Mouse (Mus musculus) stomach, postnatal 0 days (tissue): Measurements from ENCODE around the gene Tmem263. TPM values are rescaled to one million over a fixed set of nuclear protein-coding genes. Genes with fewer than 3 reads are reported as not detected.

Experiments used
- ATAC-seq: fragments of 200-750 bp; cut with Nextera tagmentation; 2 replicates; pipeline ENCODE4 v1.8.0; 2017; ENCODE audit not compliant: low FRiP score, low TSS enrichment
- DNase-seq: peaks from one replicate; pipeline ENCODE4 v3.0.0-alpha.2; 2016; ENCODE audit warnings: low spot score
- H3K27ac ChIP-seq: fragments of 300-500 bp; sonication (generic); replicated peaks from 2 replicates; pipeline ENCODE4 v1.5.1; 2014; ENCODE audit warnings: mild to moderate bottlenecking, control low read depth
- H3K27me3 ChIP-seq: fragments of 300-500 bp; sonication (generic); 2 replicates; pipeline ENCODE4 v1.6.1; 2014; ENCODE audit warnings: low read length; ENCODE audit not compliant: control insufficient read depth, insufficient read depth
- H3K36me3 ChIP-seq: fragments of 300-500 bp; sonication (generic); 2 replicates; pipeline ENCODE4 v1.6.1; 2014; ENCODE audit warnings: low read length, mixed read lengths; ENCODE audit not compliant: control insufficient read depth, insufficient read depth
- H3K4me1 ChIP-seq: fragments of 300-500 bp; sonication (generic); replicated peaks from 2 replicates; pipeline ENCODE4 v1.6.1; 2014; ENCODE audit warnings: antibody characterized with exemption; ENCODE audit not compliant: control insufficient read depth, insufficient read depth
- H3K4me2 ChIP-seq: fragments of 300-500 bp; sonication (generic); replicated peaks from 2 replicates; pipeline ENCODE4 v1.6.1; 2014; ENCODE audit warnings: low read depth, mild to moderate bottlenecking, control low read depth, moderate library complexity
- H3K4me3 ChIP-seq: fragments of 300-500 bp; sonication (generic); 2 replicates; pipeline ENCODE4 v1.5.1; 2014; ENCODE audit warnings: low read depth, low read length, control low read depth
- H3K9ac ChIP-seq: fragments of 300-500 bp; sonication (generic); 2 replicates; pipeline ENCODE4 v1.6.1; 2014; ENCODE audit warnings: mild to moderate bottlenecking, low read length, control low read depth, mixed read lengths
- H3K9me3 ChIP-seq: fragments of 300-500 bp; sonication (generic); 2 replicates; pipeline ENCODE4 v1.6.1; 2016; ENCODE audit warnings: low read length; ENCODE audit not compliant: control insufficient read depth
- CTCF ChIP-seq: IDR thresholded peaks from 2 replicates; pipeline ENCODE4 v1.5.1; 2016; ENCODE audit warnings: antibody characterized with exemption, low read depth, mild to moderate bottlenecking, moderate library complexity
- EP300 ChIP-seq: optimal IDR thresholded peaks from 2 replicates; pipeline ENCODE3; 2016; ENCODE audit warnings: antibody characterized with exemption
- WGBS: fragments of 180-500 bp; shearing (Covaris S2); extraction: QIAGEN DNeasy Blood & Tissue Kit; methylation state at CpG from one replicate; pipeline ENCODE4 v1.1.7; 2014; 5-methylcytosine and 5-hydroxymethylcytosine counted together
- polyA plus RNA-seq: library from polyadenylated mRNA; unstranded; fragments of >200 nt; fragmentation: Nextera tagmentation; extraction: Ambion mirVana; gene quantifications from 2 replicates; pipeline ENCODE4 v1.2.1, GENCODE M21; 2015

Tmem263 gene
- polyA plus RNA-seq, 1 experiment from 2014 or later = 29.1 TPM

- DNase-seq (no peak), ATAC-seq (no peak)
- peaks cover 16% of the 10 kb centered on the region for H3K36me3 ChIP-seq
- H3K9ac ChIP-seq = no peak overlapping the region
- H3K4me2 ChIP-seq = no peak overlapping the region
- no peaks in the 10 kb centered on the region for H3K4me1 ChIP-seq
- no peak overlapping the region for H3K27ac ChIP-seq
- no peaks in the 10 kb centered on the region for H3K9me3 ChIP-seq
- WGBS = 91% methylated on average over 14 of the region's 14 CpGs
- no peaks in the 10 kb centered on the region for H3K27me3 ChIP-seq
- TF ChIP-seq CTCF (no peak), EP300 (no peak)
- H3K4me3 ChIP-seq = no peak overlapping the region
These were observed 43.9 kb downstream of the Tmem263 start for GRCm38 (mm10) chr10:85146282-85146681.

- no peak for ATAC-seq
These were observed 46.8 kb downstream of the Tmem263 start for GRCm38 (mm10) chr10:85149226-85149625.

GRCm38 (mm10) chr10:85154195-85154594 lies 51.8 kb downstream of the Tmem263 start:
- H3K27me3 ChIP-seq = no peaks in the 10 kb centered on the region
- no peak overlapping the region for H3K4me3 ChIP-seq
- no peak for TF ChIP-seq EP300
- peak; percentile 87 for TF ChIP-seq CTCF
- WGBS = 9% methylated on average over 2 of the region's 2 CpGs
- H3K36me3 ChIP-seq = no peaks in the 10 kb centered on the region
- H3K9me3 ChIP-seq = no peaks in the 10 kb centered on the region
- no peak overlapping the region for H3K27ac ChIP-seq
- H3K4me1 ChIP-seq = no peaks in the 10 kb centered on the region
- H3K4me2 ChIP-seq = no peak overlapping the region
- DNase-seq (peak; percentile 57), ATAC-seq (no peak)
- no peak overlapping the region for H3K9ac ChIP-seq

More at GRCm38 (mm10) chr10:85149226-85149625, 46.8 kb downstream of the Tmem263 start:
- Histone ChIP-seq H3K4me3 (no peak overlapping the region), H3K4me1 (no peaks in the 10 kb centered on the region), H3K4me2 (no peak overlapping the region), H3K36me3 (peaks cover 11% of the 10 kb centered on the region; the same call in 1 of the 2 replicates), H3K27ac (no peak overlapping the region), H3K9me3 (no peaks in the 10 kb centered on the region), H3K27me3 (no peaks in the 10 kb centered on the region), H3K9ac (no peak overlapping the region)
- 86% methylated on average over 5 of the region's 5 CpGs for WGBS
- no peak for TF ChIP-seq EP300
- TF ChIP-seq CTCF = no peak
- DNase-seq = no peak

DNA sequence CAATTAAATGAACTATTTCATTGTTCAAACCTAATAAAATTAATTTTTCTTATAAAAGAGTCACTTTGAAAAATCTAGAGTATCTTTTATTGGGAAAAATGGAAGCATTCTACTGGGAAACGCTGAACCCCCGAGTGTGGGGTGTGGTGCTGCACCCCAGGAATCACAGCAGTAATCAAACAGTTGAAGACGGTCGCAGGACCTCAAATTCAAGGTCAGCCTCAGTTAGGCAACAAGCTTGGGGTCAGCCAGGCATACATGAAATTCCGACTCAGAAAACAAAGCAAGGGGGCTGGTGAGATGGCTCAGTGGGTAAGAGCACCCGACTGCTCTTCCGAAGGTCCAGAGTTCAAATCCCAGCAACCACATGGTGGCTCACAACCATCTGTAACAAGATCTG lies 55.0 kb downstream of the Tmem263 start:
- no peaks in the 10 kb centered on the region for H3K9me3 ChIP-seq
- H3K27ac ChIP-seq = no peak overlapping the region
- DNase-seq (no peak), ATAC-seq (no peak)
- TF ChIP-seq EP300 (no peak), CTCF (no peak)
- no peak overlapping the region for H3K4me3 ChIP-seq
- no peaks in the 10 kb centered on the region for H3K4me1 ChIP-seq
- H3K9ac ChIP-seq = no peak overlapping the region
- 90% methylated on average over 7 of the region's 7 CpGs for WGBS
- H3K27me3 ChIP-seq = no peaks in the 10 kb centered on the region
- H3K4me2 ChIP-seq = no peak overlapping the region
- no peaks in the 10 kb centered on the region for H3K36me3 ChIP-seq

DNA sequence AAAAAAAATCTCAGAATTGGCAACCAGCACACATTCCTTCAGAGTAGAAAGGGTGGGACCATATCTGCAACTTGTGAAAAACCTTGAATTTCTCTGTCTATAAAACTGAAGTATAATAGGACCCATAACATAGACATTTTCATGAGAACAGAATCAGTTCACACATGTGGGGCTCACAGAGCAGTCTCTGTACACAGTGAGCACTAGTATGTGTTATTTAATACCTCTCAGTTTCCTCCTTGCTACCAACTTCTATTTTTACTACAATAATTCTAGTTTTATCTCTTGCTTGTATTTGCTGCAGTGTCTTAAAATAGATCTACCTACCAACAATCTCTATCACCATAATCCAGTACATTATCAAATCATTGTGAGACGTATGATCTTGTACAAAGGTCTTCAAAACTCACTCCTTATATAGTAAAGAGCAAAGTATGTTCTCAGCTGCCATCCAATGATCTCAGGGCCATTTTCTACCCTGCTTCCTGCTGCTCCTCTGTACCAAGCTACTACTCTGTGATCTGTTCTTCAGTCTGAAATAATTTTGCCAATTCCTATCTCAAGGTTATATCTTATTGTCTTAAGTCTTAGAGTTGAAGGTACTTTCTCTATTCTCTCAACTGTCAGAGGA lies 57.7 kb downstream of the Tmem263 start:
- no peaks in the 10 kb centered on the region for H3K4me1 ChIP-seq
- no peak overlapping the region for H3K4me2 ChIP-seq
- H3K9ac ChIP-seq = no peak overlapping the region
- TF ChIP-seq EP300 = no peak
- no peak for TF ChIP-seq CTCF
- DNase-seq (no peak), ATAC-seq (peak; percentile 47; the same call in 1 of the 2 replicates)
- no peaks in the 10 kb centered on the region for H3K27me3 ChIP-seq
- no peak overlapping the region for H3K27ac ChIP-seq
- H3K4me3 ChIP-seq = no peak overlapping the region
- H3K9me3 ChIP-seq = no peaks in the 10 kb centered on the region
- H3K36me3 ChIP-seq = no peaks in the 10 kb centered on the region
- 45% methylated on average over 1 of the region's 1 CpGs for WGBS

- H3K4me1 ChIP-seq = no peaks in the 10 kb centered on the region
- no peak overlapping the region for H3K4me2 ChIP-seq
- ATAC-seq (peak; percentile 91), DNase-seq (no peak)
- no peaks in the 10 kb centered on the region for H3K9me3 ChIP-seq
- H3K4me3 ChIP-seq = no peak overlapping the region
- H3K27me3 ChIP-seq = no peaks in the 10 kb centered on the region
- H3K9ac ChIP-seq = no peak overlapping the region
- 0 out of 2 replicates have a peak overlapping the region, but pooled peaks have one; percentile 24 for H3K27ac ChIP-seq
- WGBS = 57% methylated on average over 5 of the region's 5 CpGs
- H3K36me3 ChIP-seq = no peaks in the 10 kb centered on the region
- TF ChIP-seq EP300 (peak; percentile 47), CTCF (no peak)
These were observed 59.4 kb downstream of the Tmem263 start for GRCm38 (mm10) chr10:85161745-85162351.
